Mouse (Mus musculus): Measurements from ENCODE around the gene Erbb3. TPM values are rescaled to one million over a fixed set of nuclear protein-coding genes. Genes with fewer than 3 reads are reported as not detected.
A peak's percentile ranks its signal among the peaks of the same experiment; 100 is the strongest.
"Not testable (repeated sequence)": the region's sequence is repeated elsewhere in the genome, so short reads cannot be mapped to it uniquely, and the experiment has no call there.

The Erbb3 gene
- 2.0 and 2.2 TPM in 2 replicates for total RNA-seq (2014; fragmentation: Nextera tagmentation)
- 0.35 and 0.49 TPM in 2 replicates for total RNA-seq (2017)
- 0.15 and 0.17 TPM in 2 replicates for polyA plus RNA-seq (2012)

DNA sequence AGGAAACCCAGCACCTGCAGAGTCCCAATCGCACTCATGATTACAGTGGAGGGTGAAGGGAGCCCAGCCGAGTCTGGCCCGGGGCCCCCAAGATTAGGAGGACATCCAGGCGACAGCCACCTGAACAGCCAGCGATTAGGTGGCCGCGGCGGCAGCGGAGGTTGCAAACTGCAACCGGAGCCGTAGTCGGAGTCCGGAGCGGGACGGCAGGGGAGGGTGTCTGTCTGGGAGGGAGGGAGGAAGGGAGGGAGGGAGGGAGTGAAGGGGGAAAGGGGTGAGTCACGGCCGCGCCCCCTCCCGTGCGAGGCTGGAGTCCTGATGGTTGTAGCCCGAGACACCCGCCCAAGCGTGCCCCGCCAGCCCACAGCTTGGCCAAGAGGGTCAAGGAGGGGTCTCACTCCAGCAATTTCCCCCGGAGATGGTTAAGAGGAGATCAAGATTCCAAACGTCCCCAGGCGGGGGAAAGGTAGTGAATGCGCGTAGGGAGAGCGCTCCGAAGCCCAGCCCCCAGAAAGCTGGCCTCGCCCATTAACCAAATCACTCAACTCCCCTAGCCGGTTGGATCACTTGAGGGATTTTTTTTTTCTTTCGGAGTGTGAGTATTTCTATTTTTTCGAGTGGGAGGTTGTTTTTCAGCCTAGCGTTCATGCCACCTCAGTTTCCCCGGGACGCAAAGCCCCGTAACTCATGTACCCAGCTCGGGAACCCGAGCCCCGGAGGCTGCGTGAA is at the start of gene Erbb3:
Gene Erbb3, minus strand, starts transcription at position 189 of the 729 bp plus-strand sequence.
- peak; percentile 34; the same call in 1 of the 2 replicates for ATAC-seq (ENCODE audit: extremely low read depth, insufficient number of reproducible peaks, low FRiP score, poor library complexity, severe bottlenecking)
- peak; percentile 57 for DNase-seq (ENCODE audit: low spot score)

DNA sequence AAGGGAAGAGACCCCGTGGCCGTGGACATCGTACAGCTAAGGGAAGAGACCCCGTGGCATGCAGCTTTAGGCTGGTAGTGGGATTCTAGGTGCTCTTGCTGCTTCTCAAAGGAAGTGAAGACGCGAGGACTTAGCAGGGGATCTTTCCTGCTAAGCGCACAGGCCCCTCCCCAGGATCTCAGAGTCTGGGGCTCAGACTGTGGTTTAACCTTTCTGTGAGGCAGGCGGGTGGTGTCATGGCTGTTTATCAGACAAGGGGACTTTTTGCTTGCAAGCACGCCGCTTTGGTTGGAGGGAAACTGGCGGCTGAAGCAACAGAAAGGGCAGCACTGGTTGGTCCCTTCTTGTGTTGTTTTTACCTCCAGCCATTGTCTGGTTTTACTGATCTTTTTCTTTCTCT is 47.6 kb upstream of the Erbb3 start:
- no peak for DNase-seq (ENCODE audit: low spot score)
- TF ChIP-seq POLR2AphosphoS5 (IDR thresholded peaks at IDR 0.05; ENCODE audit: insufficient replicate concordance, low read depth, low read length) (no peak), GATA2 (IDR thresholded peaks at IDR 0.05; ENCODE audit: borderline replicate concordance, low read depth, low read length) (no peak), TAL1 (conservative IDR thresholded peaks at IDR 0.05; ENCODE audit: low read depth, low read length) (no peak), GATA1 (IDR thresholded peaks at IDR 0.05; ENCODE audit: borderline replicate concordance, low read length) (no peak), CTCF (IDR thresholded peaks at IDR 0.05; ENCODE audit: low read depth, low read length) (no peak)
- H3K4me3 ChIP-seq (ENCODE audit: low read depth, low read length): no peak overlapping the region

More for the DNA sequence above, at the start of gene Erbb3:
- Histone ChIP-seq H3K9me3 (replicated peaks) (no peaks in the 10 kb centered on the region), H3K4me3 (ENCODE audit: low read depth, low read length) (peak within 1 kb of the TSS; percentile 74), H3K36me3 (replicated peaks) (no peaks in the 10 kb centered on the region), H3K4me1 (ENCODE audit: insufficient read depth, low read depth, low read length) (peaks cover 40% of the 10 kb centered on the region), H3K27me3 (ENCODE audit: insufficient read depth, low read length) (peaks cover 94% of the 10 kb centered on the region)
- no peak for TF ChIP-seq CTCF (IDR thresholded peaks at IDR 0.05; ENCODE audit: low read depth, low read length)
- TF ChIP-seq GATA2 (IDR thresholded peaks at IDR 0.05; ENCODE audit: borderline replicate concordance, low read depth, low read length): no peak
- TF ChIP-seq TAL1 (conservative IDR thresholded peaks at IDR 0.05; ENCODE audit: low read depth, low read length): no peak
- no peak for TF ChIP-seq POLR2AphosphoS5 (IDR thresholded peaks at IDR 0.05; ENCODE audit: insufficient replicate concordance, low read depth, low read length)

DNA sequence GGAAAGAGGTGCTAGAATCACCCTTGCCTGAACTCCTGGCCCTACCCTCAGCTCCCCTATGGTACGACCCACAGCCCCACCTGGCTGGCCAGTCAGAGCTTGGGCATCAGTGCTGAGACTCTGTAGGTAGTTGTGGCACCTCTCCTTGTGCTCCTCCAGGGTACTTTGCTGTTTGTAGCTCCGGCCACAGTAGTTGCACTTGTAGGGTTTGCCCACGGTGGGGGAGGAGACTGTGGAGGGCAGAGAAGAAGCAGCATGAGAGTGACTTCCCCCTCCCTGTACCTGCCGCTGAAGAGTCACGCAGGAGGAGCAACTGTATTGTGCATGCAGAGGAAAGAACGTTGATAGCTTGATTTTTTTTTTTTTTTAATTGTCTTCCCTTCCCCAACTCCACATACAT is 47.1 kb upstream of the Erbb3 start:
- peaks cover 20% of the 10 kb centered on the region for H3K4me1 ChIP-seq (ENCODE audit: insufficient read depth, low read depth, low read length)
- no peaks in the 10 kb centered on the region for H3K9me3 ChIP-seq (replicated peaks)
- DNase-seq (ENCODE audit: low spot score) (no peak), ATAC-seq (ENCODE audit: extremely low read depth, insufficient number of reproducible peaks, low FRiP score, poor library complexity, severe bottlenecking) (no peak)
- peaks cover 94% of the 10 kb centered on the region for H3K36me3 ChIP-seq (replicated peaks)
- H3K27me3 ChIP-seq (ENCODE audit: insufficient read depth, low read length): no peaks in the 10 kb centered on the region
- TF ChIP-seq CTCF (IDR thresholded peaks at IDR 0.05; ENCODE audit: low read depth, low read length) (no peak), TAL1 (conservative IDR thresholded peaks at IDR 0.05; ENCODE audit: low read depth, low read length) (no peak), GATA1 (IDR thresholded peaks at IDR 0.05; ENCODE audit: borderline replicate concordance, low read length) (no peak), POLR2AphosphoS5 (IDR thresholded peaks at IDR 0.05; ENCODE audit: insufficient replicate concordance, low read depth, low read length) (no peak), GATA2 (IDR thresholded peaks at IDR 0.05; ENCODE audit: borderline replicate concordance, low read depth, low read length) (no peak)
- no peak overlapping the region for H3K4me3 ChIP-seq (ENCODE audit: low read depth, low read length)

More for the DNA sequence above, 47.6 kb upstream of the Erbb3 start:
- peaks cover 20% of the 10 kb centered on the region for H3K4me1 ChIP-seq (ENCODE audit: insufficient read depth, low read depth, low read length)
- no peaks in the 10 kb centered on the region for H3K9me3 ChIP-seq (replicated peaks)
- no peaks in the 10 kb centered on the region for H3K27me3 ChIP-seq (ENCODE audit: insufficient read depth, low read length)
- no peak for ATAC-seq (ENCODE audit: extremely low read depth, insufficient number of reproducible peaks, low FRiP score, poor library complexity, severe bottlenecking)
- H3K36me3 ChIP-seq (replicated peaks): peaks cover 94% of the 10 kb centered on the region

DNA sequence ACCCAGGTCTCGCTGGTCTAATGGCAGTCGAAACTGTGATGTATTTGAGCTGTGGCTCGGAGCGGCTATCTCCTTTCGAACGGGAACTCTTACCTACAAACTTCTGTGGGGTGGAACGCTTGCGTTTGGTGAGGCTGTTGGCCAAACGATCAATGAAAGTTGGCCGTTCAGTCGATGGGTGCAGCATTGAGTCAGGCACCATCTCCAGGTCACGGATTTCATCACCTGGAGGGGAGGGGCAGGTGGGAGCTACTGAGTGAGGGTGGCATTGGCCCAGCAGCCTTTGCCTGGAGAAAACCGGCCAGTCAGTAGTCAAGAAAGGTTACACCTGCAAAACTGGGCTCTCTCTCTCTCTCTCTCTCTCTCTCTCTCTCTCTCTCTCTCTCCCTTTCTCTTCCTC is 46.2 kb upstream of the Erbb3 start:
- peaks cover 18% of the 10 kb centered on the region for H3K4me1 ChIP-seq (ENCODE audit: insufficient read depth, low read depth, low read length)
- peaks cover 87% of the 10 kb centered on the region for H3K36me3 ChIP-seq (replicated peaks)
- no peaks in the 10 kb centered on the region for H3K27me3 ChIP-seq (ENCODE audit: insufficient read depth, low read length)
- no peak overlapping the region for H3K4me3 ChIP-seq (ENCODE audit: low read depth, low read length)
- H3K9me3 ChIP-seq (replicated peaks): no peaks in the 10 kb centered on the region
- ATAC-seq (ENCODE audit: extremely low read depth, insufficient number of reproducible peaks, low FRiP score, poor library complexity, severe bottlenecking) (no peak), DNase-seq (ENCODE audit: low spot score) (no peak)
- TF ChIP-seq TAL1 (conservative IDR thresholded peaks at IDR 0.05; ENCODE audit: low read depth, low read length) (no peak), GATA1 (IDR thresholded peaks at IDR 0.05; ENCODE audit: borderline replicate concordance, low read length) (no peak), GATA2 (IDR thresholded peaks at IDR 0.05; ENCODE audit: borderline replicate concordance, low read depth, low read length) (no peak), CTCF (IDR thresholded peaks at IDR 0.05; ENCODE audit: low read depth, low read length) (no peak)

DNA sequence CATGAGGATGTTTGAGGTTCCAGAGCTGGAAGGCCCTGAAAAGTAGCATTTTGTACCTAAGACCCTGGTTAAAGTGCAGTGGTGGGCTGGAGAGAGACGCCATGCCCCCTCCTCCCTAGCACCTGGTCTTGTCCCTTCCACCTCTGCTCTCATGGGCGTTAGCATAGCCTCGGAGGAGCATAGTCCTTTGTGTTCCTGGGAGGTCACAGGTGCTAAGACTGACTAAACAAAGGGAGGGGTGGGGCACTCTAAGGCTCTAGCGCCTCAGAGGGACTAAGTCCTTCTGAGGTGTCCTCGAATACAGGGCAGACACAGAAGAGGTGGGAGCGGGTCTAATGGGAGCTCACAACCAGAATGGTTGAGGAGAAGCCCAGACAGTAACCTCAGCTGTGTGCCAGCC is 42.1 kb upstream of the Erbb3 start:
- no peak for TF ChIP-seq TAL1 (conservative IDR thresholded peaks at IDR 0.05; ENCODE audit: low read depth, low read length)
- no peak for TF ChIP-seq POLR2AphosphoS5 (IDR thresholded peaks at IDR 0.05; ENCODE audit: insufficient replicate concordance, low read depth, low read length)
- no peak for TF ChIP-seq GATA1 (IDR thresholded peaks at IDR 0.05; ENCODE audit: borderline replicate concordance, low read length)
- TF ChIP-seq GATA2 (IDR thresholded peaks at IDR 0.05; ENCODE audit: borderline replicate concordance, low read depth, low read length): no peak
- TF ChIP-seq CTCF (IDR thresholded peaks at IDR 0.05; ENCODE audit: low read depth, low read length): no peak
- Histone ChIP-seq H3K27me3 (ENCODE audit: insufficient read depth, low read length) (no peaks in the 10 kb centered on the region), H3K4me3 (ENCODE audit: low read depth, low read length) (no peak overlapping the region), H3K4me1 (ENCODE audit: insufficient read depth, low read depth, low read length) (peaks cover 29% of the 10 kb centered on the region), H3K36me3 (replicated peaks) (peaks cover 50% of the 10 kb centered on the region), H3K9me3 (replicated peaks) (no peaks in the 10 kb centered on the region)
- ATAC-seq (ENCODE audit: extremely low read depth, insufficient number of reproducible peaks, low FRiP score, poor library complexity, severe bottlenecking) (no peak), DNase-seq (ENCODE audit: low spot score) (no peak)

DNA sequence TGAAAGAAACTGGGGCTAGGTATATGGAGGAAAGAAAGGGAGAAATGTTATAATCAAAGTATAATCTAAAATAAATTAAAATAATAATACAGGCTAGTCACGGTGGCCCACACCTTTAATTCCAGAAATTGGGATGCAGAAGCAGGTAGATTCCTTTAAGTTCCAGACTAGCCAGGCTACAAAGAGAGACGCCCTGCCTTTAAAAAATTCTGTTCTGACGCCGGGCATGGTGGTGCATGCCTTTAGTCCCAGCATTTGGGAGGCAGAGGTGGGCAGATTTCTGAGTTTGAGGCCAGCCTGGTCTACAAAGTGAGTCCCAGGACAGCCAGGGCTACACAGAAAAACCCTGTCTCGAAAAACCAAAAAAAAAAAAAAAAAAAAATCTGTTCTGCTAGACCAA is 40.9 kb upstream of the Erbb3 start:
- Histone ChIP-seq H3K4me1 (ENCODE audit: insufficient read depth, low read depth, low read length) (peaks cover 26% of the 10 kb centered on the region), H3K36me3 (replicated peaks) (peaks cover 44% of the 10 kb centered on the region)
- H3K27me3 ChIP-seq (ENCODE audit: insufficient read depth, low read length); DNase-seq (ENCODE audit: low spot score); H3K9me3 ChIP-seq (replicated peaks); ATAC-seq (ENCODE audit: extremely low read depth, insufficient number of reproducible peaks, low FRiP score, poor library complexity, severe bottlenecking); H3K4me3 ChIP-seq (ENCODE audit: low read depth, low read length): not testable (repeated sequence)
